Mouse (Mus musculus) urinary bladder, postnatal 25 days (tissue): ENCODE measurements around the gene Pter.

ENCODE experiments used
- DNase-seq: peaks from one replicate; pipeline ENCODE4 v3.0.0; 2022; ENCODE audit warnings: low spot score

Gene Pter

GRCm38 (mm10) chr2:13009261-13009972 lies 85.6 kb downstream of the Pter start:
- DNase-seq: no peak

DNA sequence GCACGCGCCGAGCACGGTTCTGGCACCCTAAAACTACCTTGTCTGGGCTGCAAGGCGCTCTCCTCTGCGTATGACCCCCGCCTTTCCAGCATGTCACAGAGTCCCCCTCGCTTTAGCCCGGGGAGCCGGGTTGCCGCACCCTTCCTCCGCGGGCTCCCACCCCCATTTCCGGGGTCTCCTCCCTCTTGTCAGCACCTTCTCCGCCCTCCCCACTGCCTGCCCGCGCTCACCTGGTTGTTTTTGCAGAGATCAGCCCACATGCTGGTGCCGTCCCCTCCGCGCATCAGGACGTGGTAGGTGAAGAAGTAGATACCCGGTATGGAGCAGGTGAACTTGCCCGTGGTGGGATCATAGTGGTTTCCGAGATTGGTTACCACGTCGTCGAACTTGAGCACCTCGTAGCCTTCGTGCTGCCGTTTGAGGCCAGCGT lies 86.2 kb downstream of the Pter start:
- DNase-seq: no peak

- DNase-seq: peak; percentile 13
Observed at GRCm38 (mm10) chr2:13010460-13011341, 86.9 kb downstream of the Pter start.

- DNase-seq: no peak
Observed at GRCm38 (mm10) chr2:13011472-13011871, 87.6 kb downstream of the Pter start, which contains the start of gene C1ql3. C1ql3 (minus strand) TSS chr2:13011806.

- DNase-seq: no peak
Observed at GRCm38 (mm10) chr2:13011973-13012372, 88.1 kb downstream of the Pter start.

GRCm38 (mm10) chr2:13018382-13018781 lies 94.5 kb downstream of the Pter start:
- DNase-seq: no peak

GRCm38 (mm10) chr2:13018861-13019260 lies 95.0 kb downstream of the Pter start:
- no peak for DNase-seq

- no peak for DNase-seq
Observed at GRCm38 (mm10) chr2:13038772-13039171, 114.9 kb downstream of the Pter start.

- DNase-seq: no peak
Observed at GRCm38 (mm10) chr2:13039785-13040184, 115.9 kb downstream of the Pter start.

- no peak for DNase-seq
Observed at GRCm38 (mm10) chr2:13044555-13044954, 120.7 kb downstream of the Pter start.

DNA sequence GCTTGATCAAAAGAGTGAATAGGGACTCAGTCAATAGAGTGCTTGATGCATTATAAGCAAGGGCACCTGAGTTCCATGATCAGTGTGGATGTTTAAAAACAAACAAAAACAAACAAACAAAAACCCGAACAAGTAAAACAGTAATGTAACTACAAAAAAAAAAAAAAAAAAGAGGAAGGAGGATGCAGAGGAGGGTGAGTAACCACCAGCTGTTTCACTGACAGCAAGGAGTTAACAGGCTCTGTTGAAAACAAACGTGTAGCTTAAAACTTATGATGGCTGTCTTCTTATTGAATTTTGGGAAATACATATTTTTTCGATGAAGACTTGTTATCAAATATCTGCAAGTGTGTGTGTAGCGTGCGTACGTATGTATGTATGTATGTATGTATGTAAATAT lies 124.8 kb downstream of the Pter start:
- DNase-seq: no peak
